ENCODE assay signal across 8 mouse cellular contexts in the genomic region with DNA sequence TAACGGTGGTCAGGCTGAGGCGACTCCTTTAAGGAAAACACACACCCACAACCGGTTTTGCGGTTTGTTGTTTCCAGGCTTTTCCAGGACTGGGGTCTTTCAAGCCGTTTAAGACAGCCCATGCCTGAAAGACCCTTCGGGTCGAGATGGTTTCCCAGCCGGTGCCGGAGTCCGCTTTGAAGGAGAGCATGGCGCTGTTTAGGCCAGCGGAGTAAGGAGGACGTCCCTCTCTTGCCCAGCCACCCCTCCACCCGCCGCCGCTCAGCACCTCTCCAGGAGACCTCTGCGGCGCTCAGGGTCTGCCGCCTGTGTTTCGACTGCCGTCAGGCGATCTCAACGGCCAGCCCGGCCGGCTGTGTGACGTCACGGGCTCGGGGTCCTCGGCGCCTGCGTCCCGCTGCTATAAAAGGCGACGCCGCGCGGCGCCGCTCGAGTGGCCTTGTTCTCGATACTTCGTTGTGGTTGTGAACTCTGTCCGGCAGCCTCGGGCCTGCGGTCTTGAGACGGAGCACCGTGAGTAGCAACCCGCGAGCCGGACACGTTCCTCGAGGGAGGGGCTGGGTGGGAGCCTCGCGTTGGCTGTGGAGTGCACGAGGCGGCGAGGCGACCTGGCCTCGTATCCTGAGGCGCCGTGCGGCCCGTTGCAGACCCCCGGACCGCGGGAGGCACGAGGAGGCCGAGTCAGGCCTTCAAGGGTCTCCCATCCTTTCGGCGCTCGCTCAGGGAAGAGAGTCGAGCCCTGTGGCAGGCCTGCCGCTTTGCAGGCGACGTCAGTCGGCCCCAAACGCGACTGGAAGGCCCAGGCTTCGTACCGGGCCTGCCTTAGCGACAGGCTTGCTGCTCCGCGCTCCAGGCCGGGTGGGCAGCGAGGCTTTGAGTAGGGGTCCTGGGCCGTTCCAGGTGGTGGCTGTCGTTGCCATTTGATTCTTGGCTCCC. TPM values are rescaled to one million over a fixed set of nuclear protein-coding genes. Genes with fewer than 3 reads are reported as not detected.
DNase-seq lines count a peak whose midpoint lies in the region; ATAC-seq and TF ChIP-seq lines count a peak whose summit lies in the region.

Gene Skp1a, plus strand, starts transcription at position 390 of the 936 bp plus-strand sequence.

- peak; percentile 100 for TF ChIP-seq POLR2A in bone marrow, adult 2 months (IDR thresholded peaks at IDR 0.05; ENCODE audit: borderline replicate concordance, control insufficient read depth, low read depth, low read length)

- H3K27ac ChIP-seq in bone marrow, adult 2 months (ENCODE audit: control insufficient read depth, insufficient read depth, low read depth, low read length, poor library complexity): peak within 1 kb of the TSS; percentile 100
- H3K27ac ChIP-seq in embryonic facial prominence, embryonic 15.5 days (replicated peaks): peak within 1 kb of the TSS; percentile 97
- peak within 1 kb of the TSS; percentile 99 for H3K27ac ChIP-seq in kidney, embryonic 14.5 days (ENCODE audit: low read depth, low read length)
- H3K27ac ChIP-seq in limb, embryonic 15.5 days: peak within 1 kb of the TSS; percentile 97

- peak; percentile 83 for ATAC-seq in embryonic facial prominence, embryonic 15.5 days (ENCODE audit: insufficient number of reproducible peaks, low FRiP score, low TSS enrichment, low read depth)
- ATAC-seq in kidney, embryonic 14.5 days (ENCODE audit: low FRiP score, low TSS enrichment): peak; percentile 93
- peak; percentile 83 for ATAC-seq in limb, embryonic 15.5 days (ENCODE audit: insufficient number of reproducible peaks, low FRiP score, low TSS enrichment, low read depth)

- H3K9ac ChIP-seq in embryonic facial prominence, embryonic 15.5 days: peak within 1 kb of the TSS; percentile 97
- H3K9ac ChIP-seq in kidney, embryonic 14.5 days (ENCODE audit: low read depth, low read length): peak within 1 kb of the TSS; percentile 96
- H3K9ac ChIP-seq in limb, embryonic 15.5 days: peak within 1 kb of the TSS; percentile 98

- no peak for TF ChIP-seq CTCF in bone marrow, adult 2 months (IDR thresholded peaks at IDR 0.05; ENCODE audit: control insufficient read depth, insufficient read depth, low read length)

- no peaks in the 10 kb centered on the region for H3K27me3 ChIP-seq in embryonic facial prominence, embryonic 15.5 days
- H3K27me3 ChIP-seq in kidney, embryonic 14.5 days (ENCODE audit: control insufficient read depth, insufficient read depth, low read length): no peaks in the 10 kb centered on the region
- H3K27me3 ChIP-seq in limb, embryonic 15.5 days: no peaks in the 10 kb centered on the region

- H3K4me3 ChIP-seq in bone marrow, adult 2 months (replicated peaks; ENCODE audit: control insufficient read depth, low read depth, low read length): peak within 1 kb of the TSS; percentile 82
- H3K4me3 ChIP-seq in embryonic facial prominence, embryonic 15.5 days (replicated peaks): peak within 1 kb of the TSS; percentile 98
- peak within 1 kb of the TSS; percentile 91 for H3K4me3 ChIP-seq in kidney, embryonic 14.5 days (ENCODE audit: low read length)
- peak within 1 kb of the TSS; percentile 92 for H3K4me3 ChIP-seq in limb, embryonic 15.5 days

- no peaks in the 10 kb centered on the region for H3K9me3 ChIP-seq in embryonic facial prominence, embryonic 15.5 days (replicated peaks)
- no peaks in the 10 kb centered on the region for H3K9me3 ChIP-seq in kidney, embryonic 14.5 days (ENCODE audit: control insufficient read depth, low read length)
- no peaks in the 10 kb centered on the region for H3K9me3 ChIP-seq in limb, embryonic 15.5 days

- no peaks in the 10 kb centered on the region for H3K36me3 ChIP-seq in embryonic facial prominence, embryonic 15.5 days
- H3K36me3 ChIP-seq in kidney, embryonic 14.5 days (ENCODE audit: control insufficient read depth, insufficient read depth, low read length): peaks cover 7% of the 10 kb centered on the region; the same call in 1 of the 2 replicates
- no peaks in the 10 kb centered on the region for H3K36me3 ChIP-seq in limb, embryonic 15.5 days

- peak; percentile 91 for DNase-seq in 3T3-L1 (ENCODE audit: low read depth, low spot score)
- peak; percentile 86 to 91 for DNase-seq in heart, adult 9 months (ENCODE audit: low spot score in 2 of 2)
- peak; percentile 70 to 90 for DNase-seq in monocyte, adult 2 months (ENCODE audit: low read depth in 1 of 2, low spot score in 2 of 2)
- peak; percentile 82 to 88 for DNase-seq in spleen, postnatal 36 days (ENCODE audit: low spot score in 2 of 2)

- H3K4me2 ChIP-seq in embryonic facial prominence, embryonic 15.5 days (replicated peaks): peak within 1 kb of the TSS; percentile 52
- H3K4me2 ChIP-seq in kidney, embryonic 14.5 days (replicated peaks; ENCODE audit: low read depth, low read length): peak within 1 kb of the TSS; percentile 71
- H3K4me2 ChIP-seq in limb, embryonic 15.5 days: peak within 1 kb of the TSS; percentile 54

- under 1% methylated on average over 87 of the region's 87 CpGs for WGBS in bone marrow, adult 2 months
- WGBS in embryonic facial prominence, embryonic 15.5 days: under 1% methylated on average over 87 of the region's 87 CpGs
- WGBS in kidney, embryonic 14.5 days: under 1% methylated on average over 86 of the region's 87 CpGs
- under 1% methylated on average over 87 of the region's 87 CpGs for WGBS in limb, embryonic 15.5 days

- H3K4me1 ChIP-seq in bone marrow, adult 2 months (ENCODE audit: control insufficient read depth, insufficient read depth, low read length): no peaks in the 10 kb centered on the region; the same call in 1 of the 2 replicates
- H3K4me1 ChIP-seq in embryonic facial prominence, embryonic 15.5 days: peaks cover 22% of the 10 kb centered on the region; the same call in 1 of the 2 replicates
- H3K4me1 ChIP-seq in kidney, embryonic 14.5 days (ENCODE audit: control insufficient read depth, insufficient read depth, low read length): peaks cover 23% of the 10 kb centered on the region
- peaks cover 16% of the 10 kb centered on the region for H3K4me1 ChIP-seq in limb, embryonic 15.5 days

RNA-seq across cellular contexts. Expression of gene Skp1a, which starts in this region (rescaled TPM):
- 102 and 171 TPM in 2 replicates for polyA plus RNA-seq in bone marrow, adult 2 months (2011; ENCODE audit: insufficient read depth, insufficient read length, low replicate concordance, missing spikeins)
- 748 and 818 TPM in 2 replicates for polyA plus RNA-seq in embryonic facial prominence, embryonic 15.5 days (2015; fragmentation: Nextera tagmentation; extraction: Ambion mirVana)
- 843 and 964 TPM in 2 replicates for polyA plus RNA-seq in kidney, embryonic 14.5 days (2014; fragmentation: Nextera tagmentation; extraction: Ambion mirVana)
- polyA plus RNA-seq in limb, embryonic 15.5 days (2015; fragmentation: Nextera tagmentation; extraction: Ambion mirVana): 702 and 744 TPM in 2 replicates

Comparison
In these comparisons a context has a peak if more than half of its experiments do, and no peak if none do; other contexts are left out.
1. Peak in every context shown above with its lines: DNase-seq, ATAC-seq, H3K4me3 ChIP-seq and H3K27ac ChIP-seq.